8 mouse cellular contexts compared by ENCODE assay signal in the genomic region with DNA sequence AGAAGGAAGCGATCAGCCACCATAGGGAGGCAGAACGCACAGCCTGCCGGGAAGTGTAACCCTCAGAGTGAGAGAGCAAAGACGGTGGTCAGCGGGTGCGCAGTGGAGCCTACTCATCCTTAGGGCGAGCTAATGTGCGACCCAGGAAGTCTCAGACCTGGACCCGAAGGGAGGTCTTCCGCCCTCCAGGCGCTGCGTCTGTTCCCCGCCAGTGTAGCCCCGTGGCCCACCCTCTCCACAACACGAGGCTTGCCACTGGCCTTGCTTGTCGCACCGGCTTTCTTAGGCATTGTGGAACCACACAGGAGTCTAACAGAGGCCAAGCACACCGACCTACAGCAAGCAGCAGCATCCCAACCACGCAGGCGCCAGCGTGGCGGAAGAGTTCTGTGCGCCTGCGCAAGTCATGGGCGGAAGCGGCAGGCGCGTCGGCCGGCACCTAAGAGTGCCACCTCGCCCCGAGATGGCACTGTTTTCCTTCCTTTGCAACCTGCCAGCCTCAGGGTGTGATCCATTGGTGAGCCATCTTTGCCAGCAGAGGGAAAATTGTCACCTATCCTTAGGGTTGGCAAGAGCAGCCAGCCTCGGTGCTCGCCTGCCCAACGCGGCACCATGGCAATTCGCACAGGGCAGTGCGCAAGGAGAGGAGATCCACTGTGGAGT. TPM values are rescaled to one million over a fixed set of nuclear protein-coding genes. Genes with fewer than 3 reads are reported as not detected.
A peak's percentile ranks its signal among the peaks of the same experiment; 100 is the strongest.
DNase-seq lines count a peak whose midpoint lies in the region; ATAC-seq lines count a peak whose summit lies in the region.

Gene 3110040N11Rik, minus strand, starts transcription at position 384 of the 663 bp plus-strand sequence.

- H3K4me3 ChIP-seq in heart, embryonic 14.5 days (ENCODE audit: control insufficient read depth in 1 of 2, insufficient read depth in 1 of 2, low read depth in 1 of 2, low read length in 2 of 2), result peak within 1 kb of the TSS; percentile 55 to 60
- H3K4me3 ChIP-seq in liver, embryonic 13.5 days (replicated peaks), result peak within 1 kb of the TSS; percentile 78
- peak within 1 kb of the TSS; percentile 69 for H3K4me3 ChIP-seq in stomach, embryonic 16.5 days (replicated peaks; ENCODE audit: low read length)

- peak within 1 kb of the TSS; percentile 93 to 95 for H3K27ac ChIP-seq in heart, embryonic 14.5 days (replicated peaks in 1 of 2; ENCODE audit: control insufficient read depth in 1 of 2, insufficient read depth in 1 of 2, low read depth in 2 of 2, low read length in 2 of 2)
- H3K27ac ChIP-seq in liver, embryonic 13.5 days, result peak within 1 kb of the TSS; percentile 95
- peak within 1 kb of the TSS; percentile 99 for H3K27ac ChIP-seq in stomach, embryonic 16.5 days (ENCODE audit: low read length)

- peaks cover 2 to 10% of the 10 kb centered on the region in 2 experiments for H3K4me1 ChIP-seq in heart, embryonic 14.5 days (ENCODE audit: control insufficient read depth in 2 of 2, insufficient read depth in 2 of 2, low read length in 2 of 2)
- peaks cover 16% of the 10 kb centered on the region for H3K4me1 ChIP-seq in liver, embryonic 13.5 days (replicated peaks)
- H3K4me1 ChIP-seq in stomach, embryonic 16.5 days (ENCODE audit: control insufficient read depth, insufficient read depth, low read length), result peaks cover 9% of the 10 kb centered on the region

- H3K27me3 ChIP-seq in heart, embryonic 14.5 days (ENCODE audit: control insufficient read depth, insufficient read depth, low read length), result no peaks in the 10 kb centered on the region
- H3K27me3 ChIP-seq in liver, embryonic 13.5 days, result no peaks in the 10 kb centered on the region
- no peaks in the 10 kb centered on the region for H3K27me3 ChIP-seq in stomach, embryonic 16.5 days (ENCODE audit: control insufficient read depth, insufficient read depth, low read length)

- peak; percentile 90 for ATAC-seq in CD4-positive, CD25-positive, alpha-beta regulatory T cell, adult 4 months
- peak; percentile 90 for ATAC-seq in heart, embryonic 14.5 days (ENCODE audit: insufficient number of reproducible peaks, insufficient read depth, low FRiP score, low read depth)
- peak; percentile 94 for ATAC-seq in liver, embryonic 13.5 days (ENCODE audit: low read depth)
- peak; percentile 95 for ATAC-seq in stomach, embryonic 16.5 days (ENCODE audit: insufficient read depth, low FRiP score)

- H3K36me3 ChIP-seq in heart, embryonic 14.5 days (ENCODE audit: control insufficient read depth, insufficient read depth, low read length), result peaks cover 41% of the 10 kb centered on the region
- H3K36me3 ChIP-seq in liver, embryonic 13.5 days, result peaks cover 17% of the 10 kb centered on the region
- H3K36me3 ChIP-seq in stomach, embryonic 16.5 days (ENCODE audit: control insufficient read depth, insufficient read depth, low read length), result peaks cover 7% of the 10 kb centered on the region; the same call in 1 of the 2 replicates

- H3K9me3 ChIP-seq in heart, embryonic 14.5 days (ENCODE audit: control insufficient read depth, low read length), result no peaks in the 10 kb centered on the region
- H3K9me3 ChIP-seq in liver, embryonic 13.5 days (replicated peaks), result no peaks in the 10 kb centered on the region
- H3K9me3 ChIP-seq in stomach, embryonic 16.5 days (replicated peaks; ENCODE audit: control insufficient read depth, low read length), result no peaks in the 10 kb centered on the region

- under 1% methylated on average over 35 of the region's 38 CpGs for WGBS in heart, embryonic 14.5 days
- under 1% methylated on average over 38 of the region's 38 CpGs for WGBS in liver, embryonic 13.5 days (ENCODE audit: insufficient replicate concordance)
- under 1% methylated on average over 38 of the region's 38 CpGs for WGBS in stomach, embryonic 16.5 days

- H3K9ac ChIP-seq in heart, embryonic 14.5 days (ENCODE audit: low read length), result peak within 1 kb of the TSS; percentile 81
- H3K9ac ChIP-seq in liver, embryonic 13.5 days, result peak within 1 kb of the TSS; percentile 82
- H3K9ac ChIP-seq in stomach, embryonic 16.5 days (ENCODE audit: low read length), result peak within 1 kb of the TSS; percentile 88

- H3K4me2 ChIP-seq in heart, embryonic 14.5 days (ENCODE audit: low read length), result peak within 1 kb of the TSS; percentile 88
- peak within 1 kb of the TSS; percentile 85 for H3K4me2 ChIP-seq in liver, embryonic 13.5 days
- H3K4me2 ChIP-seq in stomach, embryonic 16.5 days (ENCODE audit: low read depth, low read length), result peak within 1 kb of the TSS; percentile 66

- DNase-seq in c-Kit-negative CD71-positive TER-119-positive erythroid progenitor cells, embryonic 14.5 days (ENCODE audit: low read depth, low spot score), result peak; percentile 54
- peak; percentile 88 for DNase-seq in fibroblast of lung, adult 2 months (ENCODE audit: low read depth)
- peak; percentile 89 for DNase-seq in kidney, postnatal 14 days
- DNase-seq in liver, embryonic 13.5 days, result peak; percentile 78
- peak; percentile 90 for DNase-seq in neural tube, embryonic 10.5 days (ENCODE audit: extremely low spot score, low spot score)

RNA-seq across cellular contexts. Expression of gene 3110040N11Rik, which starts in this region (rescaled TPM):
- 10 to 100 TPM; 63.4 to 65.7 TPM for polyA plus RNA-seq in CD4-positive, CD25-positive, alpha-beta regulatory T cell, adult 4 months (2017; shearing (Covaris generic))
- 33.9 and 40.5 TPM in 2 replicates for polyA plus RNA-seq in heart, embryonic 14.5 days (2014; fragmentation: Nextera tagmentation; extraction: Ambion mirVana)
- polyA plus RNA-seq in liver, embryonic 13.5 days (2015; fragmentation: Nextera tagmentation; extraction: Ambion mirVana), result 30.0 and 30.2 TPM in 2 replicates
- 50.9 and 55.5 TPM in 2 replicates for polyA plus RNA-seq in stomach, embryonic 16.5 days (2015; fragmentation: Nextera tagmentation; extraction: Ambion mirVana)

Comparison
In these comparisons a context has a peak if more than half of its experiments do, and no peak if none do; other contexts are left out.
1. Peak in every context shown above with its lines: DNase-seq, ATAC-seq, H3K4me3 ChIP-seq and H3K27ac ChIP-seq.